Mouse (Mus musculus): ENCODE data around the gene Polr2j. TPM values are rescaled to one million over a fixed set of nuclear protein-coding genes. Genes with fewer than 3 reads are reported as not detected.

Polr2j gene
- total and polyA plus RNA-seq, 3 experiments: 117 to 160 (median 137) TPM

DNA sequence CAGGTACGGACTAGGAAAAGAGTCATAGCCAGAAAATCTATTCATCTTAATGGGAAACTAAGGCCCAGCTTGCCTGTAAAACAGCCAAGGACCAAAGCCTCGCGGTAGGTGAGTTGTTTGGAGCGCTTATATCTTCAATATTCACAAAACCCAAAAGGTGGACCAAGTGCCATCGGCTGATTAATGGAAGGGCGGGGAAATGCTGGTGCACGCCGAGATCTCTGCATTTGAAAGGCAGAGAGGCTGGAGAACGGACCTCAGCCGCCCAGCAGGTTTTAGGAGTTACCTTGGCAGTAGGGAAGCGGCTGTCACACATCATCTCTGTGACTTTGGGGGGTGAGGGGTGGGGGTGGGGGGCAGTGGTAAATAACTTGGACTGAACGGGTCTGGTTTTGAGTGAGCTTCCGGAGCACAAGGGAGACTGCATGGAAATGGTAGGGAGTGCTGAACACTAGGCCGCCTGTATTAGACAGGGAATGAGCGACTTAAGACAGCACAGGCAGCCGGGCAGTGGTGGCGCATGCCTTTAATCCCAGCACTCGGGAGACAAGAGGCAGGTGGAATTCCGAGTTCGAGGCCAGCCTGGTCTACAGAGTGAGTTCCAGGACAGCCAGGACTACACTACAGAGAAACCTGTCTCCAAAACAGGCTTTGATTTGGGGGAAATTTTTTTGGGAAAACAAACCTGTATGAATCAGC lies 20.0 kb downstream of the Polr2j start:
- in situ Hi-C loops (cut with MboI; ENCODE audit: low pct_ligation_motif_present, low pct_unique_long_range_greater_than_20kb, low sequenced_read_pairs) (loop anchor here (5.0 kb wide), 2 partner anchors 41 to 54 kb away; partner anchors contain the start of gene Rasa4), dilution Hi-C loops (cut with MboI; ENCODE audit: extremely low pct_ligation_motif_present, extremely low pct_unique_long_range_greater_than_20kb, low sequenced_read_pairs) (no loop called here)
- Histone ChIP-seq H3K9me3 (replicated peaks; ENCODE audit: low read length) (no peaks in the 10 kb centered on the region), H3K79me2 (replicated peaks; ENCODE audit: control insufficient read depth, extremely low read depth, insufficient read depth, poor library complexity, severe bottlenecking) (peaks cover 11% of the 10 kb centered on the region), H3K4me3 (replicated peaks in 1 of 3; ENCODE audit: low read depth in 2 of 3, low read length in 2 of 3, poor library complexity in 1 of 3) (peak overlapping the region; percentile 61 to 96 (median 75)), H3K4me2 (ENCODE audit: insufficient read depth, low read depth, poor library complexity, severe bottlenecking) (peak overlapping the region; percentile 60; the same call in 1 of the 2 replicates), H3K27ac (ENCODE audit: insufficient read depth, low read depth) (peak overlapping the region; percentile 30; the same call in 1 of the 2 replicates), H3K9ac (ENCODE audit: insufficient read depth, low read depth) (peak overlapping the region; percentile 58), H3K27me3 (replicated peaks) (no peaks in the 10 kb centered on the region), H3K4me1 (ENCODE audit: control insufficient read depth in 1 of 2, insufficient read depth in 2 of 2) (peaks cover 6 to 20% of the 10 kb centered on the region in 2 experiments), H3K36me3 (replicated peaks in 1 of 2; ENCODE audit: control insufficient read depth in 1 of 2, insufficient read depth in 1 of 2, low read length in 1 of 2) (peaks cover 42 to 66% of the 10 kb centered on the region in 2 experiments)
- peak; percentile 24 for DNase-seq (ENCODE audit: extremely low read depth)
- TF ChIP-seq TBP (conservative IDR thresholded peaks at IDR 0.05; ENCODE audit: low read depth, low read length): 0 out of 2 replicates have a peak, but pooled peaks have one; percentile 57
- TF ChIP-seq NELFE (IDR thresholded peaks at IDR 0.05; ENCODE audit: low read depth, low read length): no peak
- TF ChIP-seq KAT2A (IDR thresholded peaks at IDR 0.05; ENCODE audit: insufficient replicate concordance, low read length): no peak
- TF ChIP-seq ZMIZ1 (IDR thresholded peaks at IDR 0.05; ENCODE audit: low read depth, low read length): no peak

DNA sequence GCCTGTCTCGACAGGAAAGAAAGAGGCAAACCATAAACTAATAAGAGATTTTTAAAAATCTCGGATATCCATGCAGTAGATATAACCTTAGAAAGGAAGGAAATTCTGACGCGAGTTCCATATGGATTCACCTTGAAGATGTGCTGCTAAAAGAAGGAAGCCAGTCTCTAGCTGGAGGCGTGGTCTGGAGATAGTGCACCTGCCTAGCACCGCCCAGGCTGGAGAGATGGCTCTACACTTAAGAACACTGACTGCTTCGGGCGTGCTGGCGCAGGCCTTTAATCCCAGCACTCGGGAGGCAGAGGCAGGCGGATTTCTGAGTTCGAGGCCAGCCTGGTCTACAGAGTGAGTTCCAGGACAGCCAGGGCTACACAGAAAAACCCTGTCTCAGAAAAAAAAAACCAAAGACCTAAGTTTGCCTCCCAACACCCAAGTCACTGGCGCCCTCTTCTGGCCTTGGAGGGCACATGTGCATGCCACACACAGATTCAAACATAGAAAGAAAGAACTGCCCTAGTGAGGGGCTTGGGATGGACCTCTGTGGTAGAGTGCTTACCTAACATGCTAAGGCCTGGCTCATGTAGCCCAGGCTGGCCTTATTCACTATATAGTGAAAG lies 21.3 kb downstream of the Polr2j start:
- H3K36me3 ChIP-seq (replicated peaks in 1 of 2; ENCODE audit: control insufficient read depth in 1 of 2, insufficient read depth in 1 of 2, low read length in 1 of 2): peaks cover 38 to 64% of the 10 kb centered on the region in 2 experiments
- dilution Hi-C loops (cut with MboI; ENCODE audit: extremely low pct_ligation_motif_present, extremely low pct_unique_long_range_greater_than_20kb, low sequenced_read_pairs): no loop called here
- no peak overlapping the region for H3K9ac ChIP-seq (ENCODE audit: insufficient read depth, low read depth)
- H3K9me3 ChIP-seq (replicated peaks; ENCODE audit: low read length): peaks cover 4% of the 10 kb centered on the region
- in situ Hi-C loops (cut with MboI; ENCODE audit: low pct_ligation_motif_present, low pct_unique_long_range_greater_than_20kb, low sequenced_read_pairs): loop anchor here (5.0 kb wide), 2 partner anchors 40 to 55 kb away; partner anchors contain the start of gene Rasa4
- TF ChIP-seq MYC (IDR thresholded peaks at IDR 0.05; ENCODE audit: low read depth, low read length) (peak; percentile 69; the same call in 1 of the 2 replicates), ZNF384 (IDR thresholded peaks at IDR 0.05; ENCODE audit: low read depth, low read length) (peak; percentile 87), RAD21 (IDR thresholded peaks at IDR 0.05; ENCODE audit: low read depth, low read length) (peak; percentile 50), MAX (IDR thresholded peaks at IDR 0.05; ENCODE audit: low read length) (peak; percentile 23; the same call in 1 of the 2 replicates), SMC3 (IDR thresholded peaks at IDR 0.05; ENCODE audit: low read depth, low read length) (peak; percentile 26; the same call in 1 of the 2 replicates), MAZ (IDR thresholded peaks at IDR 0.05; ENCODE audit: low read depth, low read length) (no peak), KAT2A (IDR thresholded peaks at IDR 0.05; ENCODE audit: insufficient replicate concordance, low read length) (no peak), CTCF (conservative IDR thresholded peaks at IDR 0.05 in 1 of 2, IDR thresholded peaks at IDR 0.05 in 1 of 2; ENCODE audit: low read depth in 2 of 2, low read length in 2 of 2) (peak; percentile 41 to 73; a peak in 3 of 4 replicates), CHD2 (IDR thresholded peaks at IDR 0.05; ENCODE audit: low read length) (no peak), USF2 (conservative IDR thresholded peaks at IDR 0.05; ENCODE audit: low read depth, low read length) (no peak)
- H3K27ac ChIP-seq (ENCODE audit: insufficient read depth, low read depth): no peak overlapping the region
- peaks cover 6 to 20% of the 10 kb centered on the region in 2 experiments for H3K4me1 ChIP-seq (ENCODE audit: control insufficient read depth in 1 of 2, insufficient read depth in 2 of 2)
- H3K79me2 ChIP-seq (replicated peaks; ENCODE audit: control insufficient read depth, extremely low read depth, insufficient read depth, poor library complexity, severe bottlenecking): peaks cover 11% of the 10 kb centered on the region
- H3K4me3 ChIP-seq (replicated peaks in 1 of 3; ENCODE audit: low read depth in 2 of 3, low read length in 2 of 3, poor library complexity in 1 of 3): no peak overlapping the region
- H3K27me3 ChIP-seq (replicated peaks): no peaks in the 10 kb centered on the region
- peak; percentile 81 for DNase-seq (ENCODE audit: extremely low read depth)
- H3K4me2 ChIP-seq (ENCODE audit: insufficient read depth, low read depth, poor library complexity, severe bottlenecking): peak overlapping the region; percentile 60; the same call in 1 of the 2 replicates
